Mouse (Mus musculus): ENCODE results near the gene Chd4.

DNA sequence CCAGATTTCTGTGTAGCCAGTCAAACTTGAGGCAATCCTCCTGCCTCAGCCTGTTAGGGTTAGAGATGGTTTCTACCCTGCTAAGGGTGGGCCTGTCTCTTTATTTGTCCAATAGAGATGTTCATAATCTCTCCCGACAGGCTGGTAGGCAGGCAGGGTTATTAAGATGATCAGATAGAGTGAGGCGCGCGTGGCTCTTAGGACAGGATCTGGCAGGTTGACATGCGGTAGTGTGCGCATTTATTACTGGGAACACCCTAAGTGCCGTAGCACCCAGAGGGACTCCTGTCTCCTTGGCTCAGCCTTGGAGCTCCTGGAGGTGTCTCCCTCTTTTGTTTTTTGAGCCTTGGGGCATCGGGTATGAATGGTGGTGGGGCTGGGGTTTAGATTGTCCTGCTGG lies 59.5 kb downstream of the Chd4 start:
- TF ChIP-seq CTCF (IDR thresholded peaks at IDR 0.05; ENCODE audit: low read depth, low read length), result no peak
- no peak for TF ChIP-seq POLR2A (IDR thresholded peaks at IDR 0.05; ENCODE audit: borderline replicate concordance, low read depth, low read length)

Measured in bone marrow macrophage, adult 2 months (primary cell).